Mouse (Mus musculus): Measurements from ENCODE around the gene Nup133. TPM values are rescaled to one million over a fixed set of nuclear protein-coding genes. Genes with fewer than 3 reads are reported as not detected.
"Not testable (repeated sequence)": the region's sequence is repeated elsewhere in the genome, so short reads cannot be mapped to it uniquely, and the experiment has no call there.

Gene Nup133
- 10 to 100 TPM in 1 of 2 experiments, 1 to 10 TPM in 1; 9.2 to 11.9 TPM for total RNA-seq (2021)

GRCm38 (mm10) chr8:123948942-123949685 lies at the start of gene Nup133:
Gene Nup133, minus strand, starts transcription at chr8:123949265.
- intact Hi-C loops (cut with DNase I): loop anchor here (2.0 kb wide), 1 partner anchor 30 kb away; no protein-coding TSS in a partner anchor

GRCm38 (mm10) chr8:123993997-123994396 lies 44.9 kb upstream of the Nup133 start:
- intact Hi-C loops (cut with DNase I): no loop called here
- no peak for DNase-seq (ENCODE audit: low spot score)

More at GRCm38 (mm10) chr8:123948942-123949685, at the start of gene Nup133:
- DNase-seq (ENCODE audit: low spot score): peak; percentile 96

GRCm38 (mm10) chr8:123993597-123993996 lies 44.5 kb upstream of the Nup133 start:
- DNase-seq (ENCODE audit: low spot score): no peak
- intact Hi-C loops (cut with DNase I): no loop called here

- no peak for DNase-seq (ENCODE audit: low spot score)
- intact Hi-C loops (cut with DNase I): no loop called here
Observed at GRCm38 (mm10) chr8:123992587-123992986, 43.5 kb upstream of the Nup133 start.

GRCm38 (mm10) chr8:123990277-123991049 lies 41.4 kb upstream of the Nup133 start:
- intact Hi-C loops (cut with DNase I): no loop called here
- no peak for DNase-seq (ENCODE audit: low spot score)

- DNase-seq (ENCODE audit: low spot score): no peak
- intact Hi-C loops (cut with DNase I): no loop called here
Observed at GRCm38 (mm10) chr8:123989128-123989527, 40.1 kb upstream of the Nup133 start.

GRCm38 (mm10) chr8:123988605-123989038 lies 39.6 kb upstream of the Nup133 start:
- intact Hi-C loops (cut with DNase I): no loop called here
- DNase-seq (ENCODE audit: low spot score): no peak

- intact Hi-C loops (cut with DNase I): no loop called here
Observed at GRCm38 (mm10) chr8:123982826-123983400, 33.8 kb upstream of the Nup133 start, which contains the start of gene Abcb10. Gene Abcb10, minus strand, starts transcription at chr8:123983122.

GRCm38 (mm10) chr8:123982291-123982793 lies 33.3 kb upstream of the Nup133 start:
- DNase-seq (ENCODE audit: low spot score): no peak
- intact Hi-C loops (cut with DNase I): no loop called here

More at GRCm38 (mm10) chr8:123982826-123983400, 33.8 kb upstream of the Nup133 start, which contains the start of gene Abcb10:
- DNase-seq (ENCODE audit: low spot score): peak; percentile 89

GRCm38 (mm10) chr8:123981674-123982073 lies 32.6 kb upstream of the Nup133 start:
- intact Hi-C loops (cut with DNase I): no loop called here
- DNase-seq (ENCODE audit: low spot score): no peak

- intact Hi-C loops (cut with DNase I): no loop called here
- no peak for DNase-seq (ENCODE audit: low spot score)
Observed at GRCm38 (mm10) chr8:123980239-123980638, 31.2 kb upstream of the Nup133 start.

GRCm38 (mm10) chr8:123978926-123979325 lies 29.9 kb upstream of the Nup133 start:
- DNase-seq (ENCODE audit: low spot score): no peak
- intact Hi-C loops (cut with DNase I): loop anchor here (2.0 kb wide), 1 partner anchor 30 kb away; the partner anchor contains the start of gene Nup133

GRCm38 (mm10) chr8:123978166-123978838 lies 29.2 kb upstream of the Nup133 start:
- no peak for DNase-seq (ENCODE audit: low spot score)

GRCm38 (mm10) chr8:123977499-123977898 lies 28.4 kb upstream of the Nup133 start:
- intact Hi-C loops (cut with DNase I): no loop called here

More at GRCm38 (mm10) chr8:123978166-123978838, 29.2 kb upstream of the Nup133 start:
- intact Hi-C loops (cut with DNase I): loop anchor here (2.0 kb wide), 1 partner anchor 30 kb away; the partner anchor contains the start of gene Nup133

GRCm38 (mm10) chr8:123973495-123973894 lies 24.4 kb upstream of the Nup133 start:
- intact Hi-C loops (cut with DNase I): no loop called here
- no peak for DNase-seq (ENCODE audit: low spot score)

More at GRCm38 (mm10) chr8:123977499-123977898, 28.4 kb upstream of the Nup133 start:
- DNase-seq (ENCODE audit: low spot score): no peak

GRCm38 (mm10) chr8:123966896-123967295 lies 17.8 kb upstream of the Nup133 start:
- intact Hi-C loops (cut with DNase I): no loop called here
- DNase-seq (ENCODE audit: low spot score): no peak

GRCm38 (mm10) chr8:123961371-123961770 lies 12.3 kb upstream of the Nup133 start:
- DNase-seq (ENCODE audit: low spot score): no peak
- intact Hi-C loops (cut with DNase I): no loop called here

- intact Hi-C loops (cut with DNase I); DNase-seq (ENCODE audit: low spot score): not testable (repeated sequence)
Observed at GRCm38 (mm10) chr8:123960556-123960955, 11.5 kb upstream of the Nup133 start.

GRCm38 (mm10) chr8:123960056-123960455 lies 11.0 kb upstream of the Nup133 start:
- intact Hi-C loops (cut with DNase I): no loop called here
- DNase-seq (ENCODE audit: low spot score): no peak
